Mouse (Mus musculus) midbrain, embryonic 14.5 days (tissue): ENCODE measurements around the gene Poc1a. TPM values are rescaled to one million over a fixed set of nuclear protein-coding genes. Genes with fewer than 3 reads are reported as not detected.

Source experiments
- ATAC-seq: fragments of 200-750 bp; cut with Nextera tagmentation; 2 replicates; pipeline ENCODE4 v1.8.0; 2017; ENCODE audit warnings: moderate number of reproducible peaks, moderate library complexity; ENCODE audit not compliant: low FRiP score, low TSS enrichment
- DNase-seq: peaks from one replicate; pipeline ENCODE4 v3.0.0-alpha.2; 2015
- H3K27ac ChIP-seq: fragments of 300-500 bp; sonication (generic); replicated peaks from 2 replicates; pipeline ENCODE4 v1.5.1; 2014; ENCODE audit warnings: mild to moderate bottlenecking, low read depth, low read length, moderate library complexity
- H3K27me3 ChIP-seq: fragments of 300-500 bp; sonication (generic); 2 replicates; pipeline ENCODE4 v1.6.1; 2014; ENCODE audit warnings: low read length, control low read depth, mixed read lengths; ENCODE audit not compliant: control insufficient read depth, insufficient read depth
- H3K36me3 ChIP-seq: fragments of 300-500 bp; sonication (generic); 2 replicates; pipeline ENCODE4 v1.6.1; 2014; ENCODE audit warnings: low read length, control low read depth; ENCODE audit not compliant: control insufficient read depth, insufficient read depth
- H3K4me1 ChIP-seq: fragments of 300-500 bp; sonication (generic); 2 replicates; pipeline ENCODE4 v1.6.1; 2014; ENCODE audit warnings: mild to moderate bottlenecking, antibody characterized with exemption, low read length, control low read depth; ENCODE audit not compliant: control insufficient read depth, insufficient read depth
- H3K4me2 ChIP-seq: fragments of 300-500 bp; sonication (generic); 2 replicates; pipeline ENCODE4 v1.6.1; 2014; ENCODE audit warnings: mild to moderate bottlenecking, low read length, moderate library complexity
- H3K4me3 ChIP-seq: fragments of 300-500 bp; sonication (generic); replicated peaks from 2 replicates; pipeline ENCODE4 v1.5.1; 2014; ENCODE audit warnings: low read depth, low read length
- H3K9ac ChIP-seq: fragments of 300-500 bp; sonication (generic); replicated peaks from 2 replicates; pipeline ENCODE4 v1.6.1; 2014; ENCODE audit warnings: mild to moderate bottlenecking, low read length, moderate library complexity
- H3K9me3 ChIP-seq: fragments of 300-500 bp; sonication (generic); 2 replicates; pipeline ENCODE4 v1.6.1; 2016; ENCODE audit warnings: low read length, control low read depth, mixed read lengths; ENCODE audit not compliant: control insufficient read depth
- WGBS: fragments of 180-500 bp; shearing (Covaris S2); extraction: QIAGEN DNeasy Blood & Tissue Kit; methylation state at CpG from one replicate; pipeline ENCODE4 v1.1.7; 2014; 5-methylcytosine and 5-hydroxymethylcytosine counted together
- polyA plus RNA-seq: library from polyadenylated mRNA; unstranded; fragments of >200 nt; fragmentation: Nextera tagmentation; extraction: Ambion mirVana; gene quantifications from 2 replicates; pipeline ENCODE4 v1.2.1, GENCODE M21; 2014

Gene Poc1a
- polyA plus RNA-seq, 1 experiment from 2014 or later, result 8.4 TPM

DNA sequence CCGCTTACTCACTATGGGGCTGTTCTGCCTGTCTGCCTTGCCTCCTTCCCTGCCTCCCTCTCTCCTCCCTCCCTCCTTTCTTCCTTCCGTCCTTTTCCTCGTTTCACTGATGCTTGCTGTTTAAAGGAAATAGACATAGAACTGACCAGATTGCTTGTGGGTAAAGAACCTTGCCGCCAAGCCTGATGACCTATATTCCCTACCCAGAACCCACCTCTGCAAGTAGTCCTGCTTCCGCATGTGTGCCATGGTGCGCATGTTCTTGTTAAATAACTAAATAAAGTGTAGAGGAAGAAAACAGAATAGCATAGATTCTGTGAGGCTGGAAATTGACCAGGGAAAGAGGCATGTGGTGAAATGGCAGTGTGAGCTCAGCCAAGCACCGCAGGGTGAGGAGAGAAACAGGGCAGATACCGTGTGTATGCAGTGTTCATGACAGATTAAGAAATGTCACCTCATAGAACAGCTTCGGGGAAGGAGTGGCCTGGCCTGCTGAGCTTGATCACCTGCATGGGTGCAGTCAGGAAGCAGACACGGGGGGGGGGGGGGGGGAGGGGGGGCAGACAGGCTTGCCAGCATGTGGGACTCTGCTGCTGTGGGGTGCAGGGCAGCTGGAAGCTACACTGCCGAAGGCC lies 20.7 kb downstream of the Poc1a start:
- H3K27ac ChIP-seq, result no peak overlapping the region
- no peak overlapping the region for H3K4me3 ChIP-seq
- no peaks in the 10 kb centered on the region for H3K36me3 ChIP-seq
- H3K9me3 ChIP-seq, result no peaks in the 10 kb centered on the region
- no peaks in the 10 kb centered on the region for H3K4me1 ChIP-seq
- no peak overlapping the region for H3K9ac ChIP-seq
- 88% methylated on average over 11 of the region's 11 CpGs for WGBS
- H3K27me3 ChIP-seq, result no peaks in the 10 kb centered on the region
- no peak overlapping the region for H3K4me2 ChIP-seq
- DNase-seq (no peak), ATAC-seq (no peak)

DNA sequence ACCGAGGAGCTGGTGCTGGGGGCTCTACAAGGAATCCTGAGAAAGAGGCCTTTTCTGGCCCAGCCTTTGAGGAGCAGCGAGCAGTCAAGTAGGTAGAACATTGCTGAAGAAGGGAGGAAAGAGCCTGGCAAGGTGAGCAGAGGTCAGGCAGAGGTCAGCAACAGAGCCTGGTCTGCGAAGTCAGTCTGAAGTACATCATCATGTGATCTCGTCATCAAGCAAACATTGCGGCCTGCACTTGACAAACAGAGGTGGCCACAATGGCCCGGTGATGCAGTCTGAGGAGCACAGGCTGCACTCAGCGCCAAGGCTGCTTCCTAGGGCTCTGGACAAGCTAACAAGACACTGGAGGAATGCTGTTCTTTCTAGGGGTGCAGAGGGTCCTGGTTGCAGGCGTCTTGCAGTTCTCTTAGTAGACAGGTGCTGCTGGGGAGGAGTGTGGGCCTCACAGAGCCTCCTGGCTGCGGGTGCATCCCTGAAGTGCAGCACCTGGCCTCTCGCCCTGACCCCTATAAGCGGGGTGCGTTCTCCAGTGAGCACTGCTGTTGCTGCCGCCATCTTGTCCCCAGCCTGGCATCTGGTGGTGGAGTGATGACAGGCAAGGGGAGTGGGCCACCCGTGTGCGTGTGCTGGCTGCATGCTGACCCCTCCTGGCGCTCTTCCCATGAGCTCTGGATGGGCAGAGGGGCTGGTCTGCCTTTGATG lies 21.7 kb downstream of the Poc1a start:
- H3K36me3 ChIP-seq, result no peaks in the 10 kb centered on the region
- no peaks in the 10 kb centered on the region for H3K9me3 ChIP-seq
- H3K4me3 ChIP-seq, result no peak overlapping the region
- no peaks in the 10 kb centered on the region for H3K27me3 ChIP-seq
- H3K9ac ChIP-seq, result no peak overlapping the region
- WGBS, result 92% methylated on average over 16 of the region's 16 CpGs
- DNase-seq, result no peak
- no peaks in the 10 kb centered on the region for H3K4me1 ChIP-seq
- H3K4me2 ChIP-seq, result no peak overlapping the region
- no peak overlapping the region for H3K27ac ChIP-seq
- no peak for ATAC-seq

DNA sequence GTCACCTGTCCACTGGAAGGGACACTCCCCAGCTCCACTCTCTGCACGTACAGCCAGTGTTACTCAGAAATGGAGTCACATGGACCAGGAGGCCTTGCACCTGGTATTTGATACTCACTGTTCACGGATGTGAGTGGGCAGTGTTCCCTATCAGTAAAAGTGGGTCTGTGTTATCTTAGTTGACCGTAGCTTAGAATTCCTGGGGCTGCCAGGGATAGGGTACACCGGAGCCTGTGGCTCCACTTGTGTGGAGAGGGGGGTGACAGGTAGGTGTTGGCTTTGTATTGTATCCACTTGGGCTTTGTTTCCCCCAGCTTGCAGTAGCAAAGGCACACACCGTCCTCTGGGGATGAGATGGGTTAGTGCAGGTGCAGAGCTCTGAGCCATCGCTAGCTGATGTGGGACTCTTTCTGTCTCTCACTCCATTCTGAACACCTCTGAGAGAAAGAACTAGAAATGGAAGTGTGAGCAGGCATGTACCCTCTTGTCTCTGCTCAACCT lies 22.6 kb downstream of the Poc1a start:
- no peak overlapping the region for H3K4me3 ChIP-seq
- DNase-seq (no peak), ATAC-seq (no peak)
- no peaks in the 10 kb centered on the region for H3K36me3 ChIP-seq
- H3K27ac ChIP-seq, result no peak overlapping the region
- no peak overlapping the region for H3K4me2 ChIP-seq
- no peaks in the 10 kb centered on the region for H3K27me3 ChIP-seq
- H3K4me1 ChIP-seq, result no peaks in the 10 kb centered on the region
- 95% methylated on average over 6 of the region's 6 CpGs for WGBS
- no peak overlapping the region for H3K9ac ChIP-seq
- no peaks in the 10 kb centered on the region for H3K9me3 ChIP-seq

DNA sequence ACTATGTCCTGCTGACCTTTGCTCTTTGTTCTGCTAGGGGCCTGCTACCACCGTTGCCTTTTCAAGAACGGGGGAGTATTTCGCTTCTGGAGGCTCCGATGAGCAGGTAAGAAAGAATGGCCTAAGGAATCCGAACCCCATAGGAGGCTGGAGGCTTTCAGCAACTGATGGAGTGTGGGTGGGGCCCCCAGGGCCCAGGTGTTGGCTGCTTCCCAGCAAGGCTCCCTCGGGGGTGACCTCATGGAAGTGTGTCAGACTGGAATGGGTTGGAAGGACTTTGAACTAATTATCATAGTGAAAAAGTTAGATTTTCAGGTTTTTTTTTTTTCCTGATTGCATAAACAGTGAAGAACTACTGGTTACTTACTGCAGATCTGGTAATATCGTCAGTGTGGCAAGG lies 24.4 kb downstream of the Poc1a start:
- Histone ChIP-seq H3K9ac (no peak overlapping the region), H3K36me3 (no peaks in the 10 kb centered on the region), H3K27ac (no peak overlapping the region), H3K9me3 (no peaks in the 10 kb centered on the region), H3K4me1 (no peaks in the 10 kb centered on the region), H3K4me3 (no peak overlapping the region), H3K4me2 (no peak overlapping the region), H3K27me3 (no peaks in the 10 kb centered on the region)
- ATAC-seq (no peak), DNase-seq (no peak)
- WGBS, result 70% methylated on average over 7 of the region's 7 CpGs

DNA sequence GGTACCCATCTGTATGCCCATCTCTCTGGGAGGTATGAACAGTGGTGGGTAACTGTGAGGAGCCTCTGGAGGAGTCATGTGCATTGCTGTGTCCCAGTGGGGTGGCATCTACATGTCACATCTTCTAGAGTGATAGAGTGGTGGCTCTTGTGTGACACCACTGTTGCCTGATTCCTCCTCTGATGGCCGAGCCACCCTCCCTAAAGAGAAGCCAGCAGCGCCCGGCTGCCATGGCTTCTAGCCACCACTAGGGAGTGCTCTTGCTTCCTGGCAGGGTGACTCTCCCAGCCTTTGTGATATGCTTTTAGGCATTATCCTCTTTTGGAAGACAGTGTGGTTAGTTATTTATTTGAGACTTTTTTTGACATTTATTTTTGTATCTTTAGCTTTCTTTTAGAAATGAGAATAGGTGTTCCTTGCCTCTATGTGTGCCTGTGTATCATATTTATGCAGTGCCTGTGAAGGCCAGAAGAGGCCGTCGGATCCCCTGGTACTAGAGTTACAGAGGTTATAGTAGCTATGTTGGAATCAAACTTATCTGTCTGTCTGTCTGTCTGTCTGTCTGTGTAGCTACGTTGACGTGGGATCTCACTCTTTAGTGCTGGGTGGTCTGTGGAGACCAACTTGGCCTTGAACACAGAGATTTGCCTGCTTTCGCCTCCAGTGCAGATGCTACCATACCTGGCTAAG lies 25.9 kb downstream of the Poc1a start:
- H3K9me3 ChIP-seq, result no peaks in the 10 kb centered on the region
- no peaks in the 10 kb centered on the region for H3K4me1 ChIP-seq
- no peaks in the 10 kb centered on the region for H3K27me3 ChIP-seq
- DNase-seq (peak; percentile 87), ATAC-seq (peak; percentile 20; the same call in 1 of the 2 replicates)
- WGBS, result 47% methylated on average over 8 of the region's 8 CpGs
- H3K4me2 ChIP-seq, result no peak overlapping the region
- no peak overlapping the region for H3K27ac ChIP-seq
- H3K36me3 ChIP-seq, result no peaks in the 10 kb centered on the region
- no peak overlapping the region for H3K4me3 ChIP-seq
- H3K9ac ChIP-seq, result no peak overlapping the region

DNA sequence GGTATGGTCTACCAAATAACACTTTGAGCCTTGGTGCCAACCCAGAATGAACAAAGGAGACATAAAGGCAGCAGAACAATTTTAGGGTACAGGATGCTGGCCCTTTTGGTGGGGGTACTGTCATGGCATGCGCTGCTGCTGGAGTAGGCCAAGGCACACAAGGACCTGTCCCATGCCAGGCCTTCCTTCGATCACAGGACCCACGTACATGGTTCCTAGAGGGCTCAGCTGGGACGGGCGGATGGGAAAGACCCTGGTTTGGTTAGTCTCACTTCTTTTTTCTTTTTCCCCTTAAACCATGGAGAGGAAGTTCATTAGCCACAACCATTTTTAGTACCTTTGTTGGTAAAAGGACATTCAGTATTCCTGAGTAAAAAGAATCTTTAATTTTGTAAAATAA lies 27.3 kb downstream of the Poc1a start:
- Histone ChIP-seq H3K4me3 (no peak overlapping the region), H3K27ac (no peak overlapping the region), H3K36me3 (no peaks in the 10 kb centered on the region), H3K27me3 (no peaks in the 10 kb centered on the region), H3K9ac (no peak overlapping the region), H3K9me3 (no peaks in the 10 kb centered on the region), H3K4me1 (no peaks in the 10 kb centered on the region), H3K4me2 (no peak overlapping the region)
- WGBS, result 89% methylated on average over 5 of the region's 5 CpGs
- DNase-seq (no peak), ATAC-seq (no peak)

DNA sequence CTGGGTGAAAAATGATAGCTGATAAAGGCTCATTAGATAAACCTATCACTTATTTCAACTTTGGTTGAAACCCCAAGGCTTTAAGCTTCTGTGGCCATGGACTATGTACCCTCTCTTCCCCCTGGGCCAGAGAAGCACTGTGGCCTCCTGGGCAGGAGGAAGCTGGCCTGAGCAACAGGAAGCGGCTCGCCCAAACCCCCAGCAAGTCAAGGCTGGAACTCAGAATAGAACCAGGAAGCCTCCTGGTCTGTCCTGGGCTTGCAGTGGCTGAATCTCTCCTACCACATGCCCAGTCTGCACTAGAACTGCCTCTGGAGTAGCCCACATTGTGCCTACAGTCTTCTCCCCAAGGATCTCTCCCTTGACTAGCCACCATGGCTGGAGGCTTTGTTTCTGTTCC lies 27.7 kb downstream of the Poc1a start:
- Histone ChIP-seq H3K27me3 (no peaks in the 10 kb centered on the region), H3K4me1 (no peaks in the 10 kb centered on the region), H3K9ac (no peak overlapping the region), H3K4me3 (no peak overlapping the region), H3K27ac (no peak overlapping the region), H3K9me3 (no peaks in the 10 kb centered on the region), H3K4me2 (no peak overlapping the region), H3K36me3 (no peaks in the 10 kb centered on the region)
- DNase-seq, result no peak
- WGBS, result 89% methylated on average over 2 of the region's 2 CpGs
- no peak for ATAC-seq

DNA sequence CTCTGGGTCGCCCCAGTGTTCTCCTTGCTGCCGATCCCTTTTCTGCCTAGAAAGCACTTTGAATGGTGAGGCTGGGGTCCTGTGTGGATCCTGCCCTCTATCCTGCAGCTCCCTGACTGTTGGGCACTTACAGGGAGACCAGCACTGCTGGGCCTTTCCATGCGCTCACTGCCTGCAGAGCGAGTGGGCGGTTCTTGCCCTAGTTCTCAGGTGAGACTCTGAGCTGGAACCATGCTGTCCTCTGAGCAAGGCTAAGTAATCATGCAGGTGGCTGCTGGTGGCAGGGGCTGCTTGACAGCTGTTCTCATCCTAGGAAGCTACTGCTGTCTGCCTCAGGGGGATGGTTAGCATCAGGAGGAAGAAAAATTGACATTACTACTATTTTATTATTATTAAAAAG lies 28.1 kb downstream of the Poc1a start:
- H3K9me3 ChIP-seq, result no peaks in the 10 kb centered on the region
- no peak overlapping the region for H3K9ac ChIP-seq
- no peak for ATAC-seq
- H3K27me3 ChIP-seq, result no peaks in the 10 kb centered on the region
- H3K36me3 ChIP-seq, result no peaks in the 10 kb centered on the region
- DNase-seq, result no peak
- no peaks in the 10 kb centered on the region for H3K4me1 ChIP-seq
- H3K27ac ChIP-seq, result no peak overlapping the region; the same call in 1 of the 2 replicates
- H3K4me2 ChIP-seq, result no peak overlapping the region
- no peak overlapping the region for H3K4me3 ChIP-seq
- WGBS, result 93% methylated on average over 5 of the region's 5 CpGs
